ENCODE assay signal across 18 mouse cellular contexts in the genomic region with DNA sequence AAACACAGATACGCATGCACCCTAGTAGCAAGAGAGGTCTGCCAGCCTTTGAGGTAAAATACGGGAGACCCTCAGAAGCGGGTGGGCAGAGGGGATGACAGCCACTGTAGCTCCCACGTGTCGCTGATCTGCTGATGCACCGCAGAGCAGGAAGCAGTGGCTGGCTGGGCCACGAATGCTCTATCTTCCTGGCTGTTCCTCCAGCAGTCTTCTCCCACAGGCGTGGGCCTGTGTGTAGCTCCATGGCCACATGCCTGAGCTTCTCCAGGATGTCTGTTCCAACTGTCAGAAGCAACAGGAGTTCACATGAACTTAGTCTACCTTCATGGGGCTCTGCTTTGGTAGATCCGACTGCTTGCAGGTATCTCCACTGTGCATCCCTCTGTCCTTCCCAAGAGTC. TPM values are rescaled to one million over a fixed set of nuclear protein-coding genes. Genes with fewer than 3 reads are reported as not detected.
DNase-seq lines count a peak whose midpoint lies in the region; ATAC-seq lines count a peak whose summit lies in the region.
"Had no signal": no experiment of that assay in that cellular context is flagged by ENCODE, and none has a peak within 500 bp of the region (broad histone marks: within the 10 kb centered on the region; RNA-seq: fewer than 3 reads in every experiment).

No protein-coding gene starts in this region.

- H3K27me3 ChIP-seq in midbrain, embryonic 14.5 days (ENCODE audit: control insufficient read depth, insufficient read depth, low read length): no peaks in the 10 kb centered on the region
- H3K27me3 ChIP-seq: embryonic facial prominence, embryonic 15.5 days; heart, embryonic 15.5 days had no signal

- 78% methylated on average over 9 of the region's 9 CpGs for WGBS in midbrain, embryonic 14.5 days

- ATAC-seq in midbrain, embryonic 14.5 days (ENCODE audit: low FRiP score, low TSS enrichment): no peak

- no peaks in the 10 kb centered on the region for H3K36me3 ChIP-seq in midbrain, embryonic 14.5 days (ENCODE audit: control insufficient read depth, insufficient read depth, low read length)
- H3K36me3 ChIP-seq: embryonic facial prominence, embryonic 15.5 days; forebrain, embryonic 10.5 days; G1E; heart, embryonic 15.5 days had no signal

- H3K4me2 ChIP-seq in midbrain, embryonic 14.5 days (ENCODE audit: low read length): no peak overlapping the region
- H3K4me2 ChIP-seq: embryonic facial prominence, embryonic 15.5 days; heart, embryonic 15.5 days had no signal

- peak; percentile 19 to 54 for DNase-seq in layer of hippocampus, adult 18-20 months (ENCODE audit: low spot score in 2 of 2)
- DNase-seq in layer of hippocampus, postnatal 25 days (ENCODE audit: extremely low spot score in 1 of 2, low spot score in 1 of 2): no peak
- peak; percentile 74 for DNase-seq in right cerebral cortex, adult 18-20 months
- no peak for DNase-seq in right cerebral cortex, postnatal 4 days
- DNase-seq in left cerebral cortex, postnatal 14 days (ENCODE audit: low spot score in 2 of 2): peak; percentile 45 to 61
- DNase-seq in adrenal gland, postnatal 36 days: no peak
- DNase-seq in midbrain, embryonic 14.5 days: no peak
- DNase-seq: cerebellum, adult 9-11 months; heart, adult 11 months; kidney, postnatal 14 days; lung, postnatal 14 days; thymus, postnatal 25 days had no signal

- no peak overlapping the region for H3K27ac ChIP-seq in midbrain, embryonic 14.5 days (replicated peaks; ENCODE audit: low read depth, low read length)
- H3K27ac ChIP-seq: embryonic facial prominence, embryonic 15.5 days; forebrain, embryonic 10.5 days; heart, embryonic 15.5 days had no signal

- no peaks in the 10 kb centered on the region for H3K9me3 ChIP-seq in midbrain, embryonic 14.5 days (ENCODE audit: control insufficient read depth, low read length)
- H3K9me3 ChIP-seq: embryonic facial prominence, embryonic 15.5 days; forebrain, embryonic 10.5 days; G1E; heart, embryonic 15.5 days; megakaryocyte, embryonic 14.5 days had no signal

- no peak overlapping the region for H3K4me3 ChIP-seq in midbrain, embryonic 14.5 days (replicated peaks; ENCODE audit: low read depth, low read length)
- H3K4me3 ChIP-seq: embryonic facial prominence, embryonic 15.5 days; forebrain, embryonic 10.5 days; heart, embryonic 15.5 days; megakaryocyte, embryonic 14.5 days had no signal

- H3K9ac ChIP-seq in midbrain, embryonic 14.5 days (replicated peaks; ENCODE audit: low read length): no peak overlapping the region
- H3K9ac ChIP-seq: embryonic facial prominence, embryonic 15.5 days; heart, embryonic 15.5 days had no signal

- H3K4me1 ChIP-seq in midbrain, embryonic 14.5 days (ENCODE audit: control insufficient read depth, insufficient read depth, low read length): peaks cover under 1% of the 10 kb centered on the region; the same call in 1 of the 2 replicates

- intact Hi-C loops in left cerebral cortex, postnatal 14 days (cut with DNase I): no loop called here

RNA-seq across cellular contexts. Expression of gene Galnt15, which starts 6.8 kb away (rescaled TPM):
- total RNA-seq in layer of hippocampus, adult 18-20 months (2021): 1 to 10 TPM; 2.0 to 2.4 TPM
- 1 to 10 TPM; 1.1 to 1.8 TPM for total RNA-seq in layer of hippocampus, postnatal 25 days (2021)
- 1 to 10 TPM; 1.1 to 2.5 TPM for total RNA-seq in left cerebral cortex, postnatal 14 days (2021)
- total RNA-seq in adrenal gland, postnatal 36 days (2021): 1 to 10 TPM; 5.3 to 9.9 TPM
- 0.25 and 0.39 TPM in 2 replicates for polyA plus RNA-seq in midbrain, embryonic 14.5 days (2014; fragmentation: Nextera tagmentation; extraction: Ambion mirVana)
- polyA plus RNA-seq: G1E; limb, embryonic 11.5 days had no signal

Comparison
In these comparisons a context has a peak if more than half of its experiments do, and no peak if none do; other contexts are left out.
1. DNase-seq: peak in layer of hippocampus, adult 18-20 months (2 of 2), right cerebral cortex, adult 18-20 months (single experiment) and left cerebral cortex, postnatal 14 days (2 of 2); none in layer of hippocampus, postnatal 25 days (0 of 2), right cerebral cortex, postnatal 4 days (single experiment), adrenal gland, postnatal 36 days (0 of 2) and midbrain, embryonic 14.5 days (single experiment).